Mouse (Mus musculus) lung, postnatal 0 days (tissue): ENCODE results near the gene Iba57.

Experiments used
- CTCF ChIP-seq: IDR thresholded peaks from 2 replicates; pipeline ENCODE4 v1.5.1; 2016; ENCODE audit warnings: antibody characterized with exemption, mild to moderate bottlenecking
- EP300 ChIP-seq: IDR thresholded peaks from 2 replicates; pipeline ENCODE4 v1.6.1; 2016; ENCODE audit warnings: antibody characterized with exemption, mild to moderate bottlenecking, control low read depth

- TF ChIP-seq CTCF (peak; percentile 89), EP300 (no peak)
Observed at GRCm38 (mm10) chr11:59183821-59184220, 20.3 kb upstream of the Iba57 start.
